Mouse (Mus musculus) liver, embryonic 14.5 days (tissue): ENCODE data around the gene 4930407I10Rik.

ENCODE experiments used
- CTCF ChIP-seq: IDR thresholded peaks from 2 replicates; pipeline ENCODE4 v1.5.1; 2016; ENCODE audit warnings: antibody characterized with exemption, low read depth, control low read depth
- EP300 ChIP-seq: IDR thresholded peaks from 2 replicates; pipeline ENCODE4 v1.6.1; 2016; ENCODE audit warnings: antibody characterized with exemption, low read depth

DNA sequence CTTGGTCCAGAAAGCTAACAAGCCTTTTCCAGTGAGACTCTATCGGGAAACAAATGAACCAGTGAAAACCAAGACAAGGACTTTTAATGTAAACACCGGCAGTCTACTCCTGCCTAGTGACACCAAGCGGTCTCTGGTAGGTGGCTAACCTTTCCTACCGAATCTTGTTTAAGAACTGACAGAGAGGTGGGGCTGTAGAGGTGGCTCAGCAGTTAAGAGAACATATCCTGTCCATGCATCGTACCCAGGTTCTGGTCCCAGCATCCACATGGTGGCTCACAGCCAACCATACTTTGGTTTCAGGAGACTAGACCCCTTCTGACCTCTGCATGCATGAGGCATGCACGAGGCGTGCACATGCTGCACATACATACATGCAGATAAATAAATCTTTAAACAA, 31.7 kb upstream of the 4930407I10Rik start:
- no peak for TF ChIP-seq CTCF
- no peak for TF ChIP-seq EP300
